Mouse (Mus musculus) NIH3T3 (cell line): ENCODE measurements around the gene Gm16223.

Experiments used
- DNase-seq: peaks from one replicate; pipeline ENCODE4 v3.0.0-alpha.2; 2012; ENCODE audit warnings: low read depth

The Gm16223 gene

DNA sequence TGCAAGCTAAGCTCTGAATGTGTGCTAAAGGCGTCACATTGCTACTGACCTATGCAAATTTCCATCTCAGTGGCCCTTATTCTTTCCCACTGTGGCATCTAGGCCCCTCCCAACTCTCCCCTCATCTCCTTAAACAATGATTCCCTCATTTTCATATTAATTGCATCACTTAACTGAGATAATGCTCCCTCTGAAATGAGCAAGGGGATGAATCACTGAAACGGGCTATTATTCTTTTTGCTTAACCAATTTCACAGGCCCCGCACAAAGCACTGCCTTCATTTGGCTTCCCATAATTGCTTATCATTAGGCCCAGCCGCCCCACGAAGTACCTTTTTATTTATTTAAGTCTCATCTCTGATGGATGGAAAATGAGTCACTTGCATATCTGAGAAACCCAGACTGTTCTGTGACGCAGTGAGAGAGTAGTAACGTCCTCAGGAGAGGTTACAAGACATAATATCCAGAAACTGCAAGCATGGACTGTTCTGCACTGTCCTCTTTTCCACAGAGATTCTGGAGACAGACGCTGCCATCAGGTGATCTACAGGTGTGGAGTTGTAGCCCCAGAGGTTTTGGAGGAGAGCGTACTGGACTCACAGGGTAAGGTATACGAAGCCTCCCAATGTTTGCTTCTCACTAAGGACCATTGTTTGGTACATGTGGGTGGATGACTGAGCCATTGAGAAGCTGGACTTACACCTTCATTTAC lies at the start of gene Gm16223:
Gene Gm16223, plus strand, starts transcription at position 485 of the 712 bp plus-strand sequence.
- DNase-seq: no peak

DNA sequence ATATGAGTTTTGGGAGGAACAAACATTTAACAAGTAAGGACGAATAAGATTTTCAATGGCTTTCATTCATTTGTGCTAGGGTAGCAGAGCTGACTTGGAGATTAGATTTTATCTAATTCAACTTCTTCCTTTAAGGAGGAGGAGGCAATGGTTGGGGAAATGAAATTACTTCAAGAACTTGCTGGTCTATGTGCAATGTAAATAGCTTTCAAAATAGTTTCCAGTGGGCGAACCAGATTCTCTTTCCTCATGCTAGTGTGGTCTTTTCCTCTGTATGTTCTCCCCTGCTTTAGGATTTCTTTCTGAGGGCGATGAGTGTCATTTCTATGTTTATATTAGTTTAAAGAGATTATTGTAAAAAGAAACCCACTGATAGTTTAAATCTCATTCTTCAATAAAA lies 45.7 kb upstream of the Gm16223 start:
- no peak for DNase-seq

DNA sequence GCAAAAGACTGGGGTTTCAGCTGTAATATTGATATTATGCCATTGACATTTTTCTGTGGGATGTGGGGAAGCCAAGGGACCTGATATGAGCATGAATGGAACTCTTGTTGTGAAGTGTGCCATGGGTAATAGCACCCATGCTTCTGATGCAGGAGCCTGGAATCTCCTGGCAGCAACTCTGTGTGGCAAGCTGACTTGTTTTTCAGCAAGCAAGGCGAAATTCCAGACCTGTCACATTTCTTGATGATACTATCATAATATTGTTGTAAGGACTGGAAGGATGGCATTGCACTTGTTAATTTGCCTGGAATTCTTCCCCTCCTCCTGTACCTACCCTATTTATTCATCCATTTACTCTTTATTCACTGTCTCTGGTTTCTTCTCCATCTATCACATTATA lies 44.2 kb upstream of the Gm16223 start:
- DNase-seq: no peak

DNA sequence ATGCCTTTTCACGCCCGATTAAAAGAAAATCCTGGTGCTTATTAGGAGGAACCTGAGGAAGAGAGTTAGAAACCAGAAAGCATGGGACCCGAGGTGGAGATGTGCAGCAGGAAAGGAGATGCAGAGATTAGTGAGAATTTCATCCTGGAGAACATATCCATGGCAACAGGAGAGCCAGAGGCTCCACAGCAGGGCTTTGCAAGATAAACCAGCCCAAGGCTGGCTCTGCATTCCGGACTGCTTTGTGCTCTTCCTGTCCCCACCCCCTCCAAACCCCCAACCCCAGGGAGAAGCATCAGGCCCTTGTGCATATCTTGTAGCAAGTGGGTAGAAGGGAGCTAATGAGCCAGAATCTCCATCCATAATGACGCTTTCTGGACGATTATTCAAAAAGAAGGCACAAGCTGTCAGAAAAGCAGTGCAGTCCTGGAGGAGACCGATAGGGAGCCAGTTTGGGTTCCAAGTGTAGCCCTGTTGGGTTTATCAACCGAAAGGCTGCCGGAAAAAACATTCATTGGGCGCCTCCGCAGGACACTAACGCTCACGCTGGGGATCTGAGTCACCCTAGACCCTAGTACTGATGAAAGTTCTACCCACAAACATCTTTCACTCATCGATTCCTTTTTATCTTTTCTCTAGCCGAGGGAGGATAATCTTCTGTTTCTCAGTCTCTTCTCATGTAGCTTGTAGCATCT lies 31.2 kb upstream of the Gm16223 start:
- DNase-seq: no peak

DNA sequence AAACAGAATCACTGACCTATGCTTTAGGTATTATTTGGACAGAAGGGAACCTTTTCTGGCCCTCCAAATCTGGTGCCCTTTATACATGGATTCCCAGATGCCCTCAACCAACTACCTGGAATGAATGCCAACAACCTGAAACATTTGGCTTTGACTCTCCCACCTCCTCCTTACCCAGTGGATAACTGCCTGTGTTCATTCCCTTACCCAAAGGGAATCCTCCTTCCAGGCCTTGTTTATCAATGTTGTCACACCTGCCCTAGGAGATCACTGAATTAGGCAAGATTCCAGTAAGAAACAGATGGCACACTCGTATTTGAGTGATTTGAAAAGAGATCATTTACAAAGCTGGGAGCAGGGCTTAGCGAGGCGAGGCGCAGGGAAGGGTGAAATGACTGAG lies 13.1 kb upstream of the Gm16223 start:
- DNase-seq: no peak

DNA sequence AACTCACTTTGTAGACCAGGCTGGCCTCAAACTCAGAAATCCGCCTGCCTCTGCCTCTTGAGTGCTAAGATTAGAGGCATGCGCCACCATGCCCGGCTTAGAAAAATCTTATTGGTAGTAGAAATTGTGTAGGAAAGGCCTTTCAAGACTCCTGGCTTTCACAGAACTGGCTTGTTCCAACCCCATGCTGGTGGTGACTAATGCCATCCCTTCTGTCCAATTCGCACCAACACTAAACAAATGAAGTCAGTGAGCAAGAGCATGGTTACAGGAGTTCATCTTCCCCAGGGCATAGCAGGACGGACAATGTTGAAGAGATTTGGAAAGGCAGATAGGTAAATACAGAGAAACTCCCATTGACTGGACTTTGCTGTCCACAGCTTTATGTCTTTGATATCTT lies 12.6 kb upstream of the Gm16223 start:
- DNase-seq: no peak

DNA sequence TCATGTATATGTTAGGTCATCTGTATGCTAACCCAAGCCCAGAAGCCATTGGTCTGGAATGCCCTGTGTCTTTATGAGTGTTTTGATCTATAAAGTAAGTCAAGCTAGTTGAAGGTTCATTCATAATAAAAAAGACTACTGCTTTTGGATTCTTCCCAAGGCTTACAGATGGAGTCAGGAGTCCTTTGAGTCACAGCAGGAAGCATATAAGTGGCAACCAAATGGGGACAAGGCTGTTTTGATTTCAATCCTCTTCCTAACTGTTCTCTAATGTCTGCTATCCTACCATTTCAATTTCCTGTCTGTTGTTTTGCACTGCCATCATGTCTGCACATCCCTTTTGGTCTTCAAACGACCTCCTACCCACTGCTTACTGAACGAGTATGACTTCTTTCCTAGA lies 2.7 kb upstream of the Gm16223 start:
- DNase-seq: no peak

DNA sequence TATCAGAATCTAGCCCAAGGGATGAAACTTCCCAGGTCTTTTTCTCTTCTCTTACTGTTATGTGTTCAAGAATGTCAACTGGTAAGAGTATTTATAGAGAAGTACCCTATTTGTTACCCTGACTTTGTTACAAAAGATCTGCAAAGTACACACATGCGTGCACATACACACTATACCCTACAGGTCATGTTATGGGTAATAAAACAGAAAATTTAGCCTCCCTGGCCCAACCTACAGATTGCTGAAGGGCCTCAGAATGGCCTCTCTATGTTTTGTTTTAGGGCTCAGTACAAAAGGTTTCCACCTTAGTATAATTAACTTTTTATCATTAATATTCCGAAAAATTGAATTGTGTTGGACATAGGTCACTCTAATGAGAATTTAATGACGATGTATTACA lies 685 bp upstream of the Gm16223 start:
- DNase-seq: no peak

DNA sequence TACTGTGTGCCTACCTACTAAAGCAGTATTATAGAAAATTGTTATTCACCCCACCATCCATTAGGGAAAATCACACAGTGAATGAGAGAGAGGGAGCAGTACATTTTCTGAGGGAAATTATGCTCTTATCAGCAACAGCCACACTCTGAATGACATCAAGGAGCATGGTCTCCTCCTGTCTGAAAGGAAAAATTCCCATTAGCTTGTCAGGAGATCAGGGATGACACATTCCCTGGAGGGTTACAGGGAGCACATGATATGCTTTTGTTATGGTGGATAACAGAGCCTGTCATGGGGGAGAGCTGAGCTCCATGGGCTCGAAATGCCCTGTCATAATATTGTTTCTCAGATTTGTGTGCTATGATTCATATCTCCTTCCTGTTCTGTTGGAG lies 424 bp downstream of the Gm16223 start:
- no peak for DNase-seq

DNA sequence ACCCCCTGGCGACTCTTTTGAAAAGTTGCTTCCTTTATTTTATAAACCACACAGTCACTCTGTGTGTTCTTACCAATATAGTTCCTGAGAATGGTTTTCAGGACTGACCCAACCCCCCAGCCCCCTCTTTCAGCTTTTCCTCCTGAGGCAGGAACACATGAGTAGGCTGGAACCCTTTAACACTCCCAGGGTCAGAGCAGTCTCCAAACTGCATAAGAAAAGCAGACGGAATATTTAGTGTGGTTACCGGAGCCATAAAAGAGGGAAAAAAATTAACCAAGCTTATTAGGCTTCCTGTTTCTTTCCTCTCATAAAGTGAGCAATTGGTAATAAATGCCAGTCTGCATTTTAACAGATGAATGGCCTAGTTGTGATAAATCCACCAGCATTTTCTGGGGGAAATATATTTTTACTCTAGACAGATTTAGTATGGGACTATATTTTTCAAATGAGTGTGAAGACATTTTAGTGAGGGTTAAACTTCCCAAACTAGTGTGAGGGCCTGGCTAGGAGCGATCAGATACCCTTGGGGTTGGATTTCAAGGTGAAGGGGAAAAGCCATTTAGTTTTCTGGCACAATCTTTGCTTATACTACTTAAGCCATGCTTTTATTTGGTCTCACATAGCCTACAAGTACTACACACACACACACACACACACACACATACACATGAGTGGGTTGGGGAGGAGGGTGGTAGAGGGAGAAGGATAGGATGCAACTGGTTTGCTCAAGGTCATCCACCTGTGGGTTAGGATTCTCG lies 49.0 kb downstream of the Gm16223 start:
- DNase-seq: no peak

DNA sequence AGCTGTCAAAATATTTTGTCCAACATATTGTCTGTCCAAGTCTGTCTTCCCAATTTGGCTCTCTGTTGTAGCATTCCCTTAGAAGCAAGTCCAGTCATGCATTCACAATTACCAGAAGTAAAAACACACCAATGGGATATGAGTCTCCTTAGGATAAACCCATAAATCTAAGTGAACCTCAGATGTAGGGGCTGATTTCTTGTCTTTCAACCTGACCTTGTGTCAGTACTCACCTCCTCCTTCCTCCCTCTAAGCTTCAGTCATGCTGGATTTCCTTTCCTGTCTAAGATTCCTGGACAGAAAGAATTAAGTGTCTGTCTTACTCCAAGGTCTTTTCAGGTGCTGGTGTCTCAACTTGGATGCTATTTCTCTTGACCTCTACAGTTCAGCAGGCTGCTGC lies 57.8 kb downstream of the Gm16223 start:
- DNase-seq: no peak

DNA sequence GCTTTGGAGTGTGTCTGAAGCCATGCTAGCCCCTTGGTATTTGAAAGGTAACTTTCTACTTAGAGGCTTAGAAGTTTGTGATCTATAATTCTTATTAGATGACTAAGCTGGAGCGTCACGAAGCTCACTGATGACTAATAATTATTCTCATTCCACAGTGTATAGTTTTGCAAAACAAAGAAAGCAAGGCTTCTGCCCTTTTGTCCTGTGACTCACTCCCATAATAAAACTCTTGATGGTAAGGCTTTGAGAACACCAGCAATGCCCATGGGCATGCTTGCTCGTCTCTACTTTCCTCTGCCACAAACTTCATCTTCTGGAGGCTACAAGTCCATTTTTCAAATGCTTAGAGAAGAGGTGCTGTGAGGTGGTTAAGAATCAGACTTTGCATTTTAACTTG lies 87.9 kb downstream of the Gm16223 start:
- peak; percentile 67 for DNase-seq

DNA sequence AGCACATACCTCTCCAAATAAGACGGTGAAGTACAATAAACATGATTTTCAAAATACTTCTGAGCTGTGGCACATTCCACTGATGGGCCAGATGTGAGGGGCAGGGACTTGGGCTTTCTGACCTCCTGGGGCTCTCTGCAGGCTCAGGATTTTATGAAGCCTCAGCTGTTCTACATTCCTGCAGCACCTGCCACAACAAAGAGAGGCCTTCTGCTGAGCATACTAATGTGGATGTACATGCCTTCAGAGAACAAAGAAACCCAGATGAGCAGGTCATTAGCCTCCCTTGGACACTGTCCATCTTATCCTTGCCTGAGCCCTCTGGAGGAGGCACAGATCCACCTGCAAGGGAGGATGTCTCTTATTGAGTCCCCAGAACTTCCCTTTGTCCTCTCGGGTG lies 97.0 kb downstream of the Gm16223 start:
- DNase-seq: no peak

DNA sequence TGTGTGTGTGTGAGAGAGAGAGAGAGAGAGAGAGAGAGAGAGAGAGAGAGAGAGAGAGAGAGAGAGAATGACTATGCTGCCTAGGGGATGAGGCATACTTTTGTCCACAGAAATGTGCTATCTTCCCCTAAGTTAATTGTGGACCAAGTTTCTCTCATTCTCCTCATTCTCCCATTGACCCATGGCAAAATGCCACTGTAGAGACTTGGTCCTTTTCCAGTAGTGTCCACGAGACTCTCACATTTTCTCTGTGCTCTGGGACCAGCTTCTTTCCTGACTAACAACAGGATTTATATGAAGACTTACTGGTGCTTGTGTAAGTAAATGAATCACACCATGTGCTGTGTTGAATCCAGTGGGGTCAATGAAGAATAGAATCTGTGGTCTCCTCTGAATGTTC lies 98.6 kb downstream of the Gm16223 start:
- DNase-seq: peak; percentile 63

DNA sequence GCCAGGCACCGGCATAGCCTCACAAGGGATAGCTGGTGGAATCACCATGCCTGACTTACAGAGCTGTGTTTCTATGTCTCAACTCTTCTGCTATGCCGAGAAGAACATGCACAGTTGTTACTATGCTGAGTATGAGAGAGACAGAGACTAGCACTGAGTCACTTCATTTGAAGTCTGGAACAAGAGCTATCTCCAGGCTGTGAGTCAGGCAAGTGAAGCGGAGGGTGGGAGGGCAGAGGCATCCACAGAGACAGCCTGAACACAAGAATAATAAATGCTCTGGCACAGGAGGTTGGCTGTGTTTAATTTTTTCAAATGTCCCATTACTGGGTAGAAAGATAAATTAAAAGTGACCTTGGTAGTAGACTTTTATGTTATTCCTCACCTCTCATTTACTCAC lies 100.3 kb downstream of the Gm16223 start:
- peak; percentile 52 for DNase-seq

DNA sequence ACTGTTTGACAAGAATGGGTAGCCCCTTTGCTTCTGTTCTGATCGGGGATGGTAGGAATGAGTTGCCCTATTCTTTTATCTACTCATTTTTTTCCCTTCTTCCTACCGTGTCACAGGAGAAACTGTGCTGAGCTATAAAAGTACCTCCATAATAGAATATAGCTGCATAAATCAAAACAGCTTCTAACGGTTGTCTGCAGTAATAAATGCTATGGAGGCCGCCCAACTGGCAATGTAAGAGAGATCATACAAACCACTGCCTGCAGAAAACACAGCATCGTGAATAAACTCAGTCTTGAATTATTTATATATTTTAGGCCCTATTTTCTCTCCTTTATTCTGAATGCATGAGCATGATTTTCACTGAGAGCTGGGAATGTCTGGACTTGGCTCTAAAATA lies 101.0 kb downstream of the Gm16223 start:
- DNase-seq: no peak

DNA sequence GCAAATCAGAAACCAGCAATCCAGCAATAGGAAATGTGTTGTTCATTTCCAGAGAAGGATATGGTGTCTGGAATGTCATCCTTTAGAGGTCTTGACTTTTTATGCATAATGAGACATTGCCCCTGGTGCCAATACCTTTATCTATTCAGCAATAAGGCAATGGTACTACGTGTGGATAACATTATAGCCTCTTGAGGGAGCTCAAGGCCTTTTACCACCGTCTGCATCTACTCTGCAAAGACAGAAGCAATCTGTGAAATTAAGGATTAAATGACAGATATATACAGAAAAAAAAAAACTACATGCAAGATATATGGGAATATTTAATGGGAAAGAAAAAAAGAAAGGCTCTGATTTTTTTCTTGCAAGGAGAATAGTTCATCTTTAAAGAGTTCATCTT lies 106.3 kb downstream of the Gm16223 start:
- DNase-seq: no peak

DNA sequence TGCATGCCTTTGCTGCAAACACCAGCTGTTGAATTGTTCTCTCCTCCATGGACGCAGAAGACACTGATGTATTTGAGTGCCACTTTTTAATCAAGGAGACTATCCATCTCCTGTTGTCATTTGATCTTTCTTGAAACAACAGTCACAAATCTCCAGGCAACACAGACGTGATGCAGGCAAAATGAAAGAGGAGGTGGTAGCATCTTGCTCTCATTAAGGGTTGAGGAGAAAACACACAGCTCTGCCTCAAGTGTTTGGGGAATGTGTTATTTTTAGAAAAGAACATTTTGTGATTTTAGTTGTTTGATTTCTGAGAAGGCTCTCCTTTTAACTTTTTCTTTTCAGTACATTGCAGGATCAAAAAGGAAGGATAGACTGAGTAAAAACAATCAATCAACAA lies 107.7 kb downstream of the Gm16223 start:
- no peak for DNase-seq

DNA sequence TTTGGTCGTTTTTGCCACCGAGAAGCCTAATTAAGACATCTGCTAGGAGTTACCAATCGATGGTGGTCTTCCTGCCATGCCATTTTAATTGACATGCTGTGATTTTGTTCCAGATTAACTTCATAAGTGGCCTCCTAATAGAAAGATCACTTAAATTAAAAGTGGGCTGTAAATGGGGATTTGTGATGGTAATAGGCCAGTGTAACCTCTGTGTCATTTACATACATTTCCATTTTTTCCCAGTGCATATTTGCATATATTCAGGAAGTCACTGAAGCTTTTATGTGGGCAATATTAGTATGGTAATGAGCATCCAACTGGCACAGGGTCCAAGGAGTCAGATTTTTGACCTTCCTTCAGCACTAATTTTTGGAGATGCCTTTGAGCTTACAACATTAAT lies 130.7 kb downstream of the Gm16223 start:
- no peak for DNase-seq

DNA sequence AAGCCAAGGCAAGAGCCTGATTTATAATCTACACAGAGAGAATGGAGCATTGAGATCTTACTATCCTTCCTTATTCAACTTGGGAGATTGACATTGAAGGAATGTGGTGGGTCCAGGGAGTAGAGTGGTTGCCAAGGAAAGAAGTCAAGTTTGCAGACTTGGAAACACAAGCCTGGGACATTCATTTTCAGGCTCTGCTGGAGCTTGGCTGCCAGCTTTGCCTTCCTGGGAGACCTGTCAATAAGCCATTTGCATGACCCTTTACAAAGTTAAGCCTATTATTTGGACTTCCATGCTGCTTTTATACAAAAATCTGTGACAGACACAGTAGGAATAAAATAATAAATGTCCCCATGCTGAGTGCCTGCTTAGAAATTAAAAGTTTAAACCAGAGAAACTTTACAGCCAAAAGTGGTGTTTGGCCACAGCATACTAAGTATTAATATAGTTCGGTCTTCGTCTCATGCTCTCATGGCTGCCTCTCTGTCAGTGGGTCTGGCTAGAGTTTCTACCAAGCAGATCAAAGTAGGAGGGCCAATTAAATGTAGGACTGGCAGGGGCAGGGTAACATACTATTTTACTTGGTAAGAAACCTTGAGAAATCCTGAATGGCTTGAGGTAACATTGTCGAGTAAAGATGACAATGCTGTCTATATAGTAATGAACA lies 139.8 kb downstream of the Gm16223 start:
- DNase-seq: no peak

DNA sequence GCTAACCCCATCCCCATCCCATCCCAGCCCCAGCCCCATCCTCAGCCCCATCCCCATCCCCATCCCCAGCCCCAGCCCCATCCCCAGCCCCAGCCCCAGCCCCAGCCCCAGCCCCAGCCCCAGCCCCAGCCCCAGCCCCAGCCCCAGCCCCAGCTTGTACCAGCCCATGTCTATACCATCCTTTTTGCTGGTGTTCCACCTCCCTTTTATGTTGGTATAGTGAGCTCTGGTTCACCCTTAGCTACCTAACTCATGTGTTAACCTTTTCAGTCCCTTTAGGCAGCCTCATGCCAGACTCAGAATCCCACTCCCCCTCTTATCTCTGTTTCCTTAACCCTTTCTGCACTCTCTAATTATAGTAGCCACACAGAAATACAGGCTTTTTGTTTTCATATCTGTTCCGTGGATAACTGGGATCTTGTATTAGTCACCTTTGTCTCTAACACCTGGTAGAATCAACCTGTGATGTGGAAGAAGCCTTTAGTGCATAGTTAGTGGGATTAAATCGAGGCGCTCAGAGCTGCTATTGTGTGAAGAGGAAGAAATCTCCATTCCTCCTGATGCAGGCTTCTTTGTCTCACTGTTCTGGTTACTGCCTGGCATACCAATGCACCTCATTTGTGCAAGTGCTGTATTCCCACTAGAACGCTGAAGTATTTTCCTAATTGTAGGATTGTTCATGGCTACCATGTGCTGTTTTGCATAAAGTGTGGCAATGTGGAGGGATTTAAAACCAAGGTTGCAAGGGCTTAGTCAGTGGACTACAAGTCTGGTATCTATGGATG lies 144.0 kb downstream of the Gm16223 start:
- no peak for DNase-seq

DNA sequence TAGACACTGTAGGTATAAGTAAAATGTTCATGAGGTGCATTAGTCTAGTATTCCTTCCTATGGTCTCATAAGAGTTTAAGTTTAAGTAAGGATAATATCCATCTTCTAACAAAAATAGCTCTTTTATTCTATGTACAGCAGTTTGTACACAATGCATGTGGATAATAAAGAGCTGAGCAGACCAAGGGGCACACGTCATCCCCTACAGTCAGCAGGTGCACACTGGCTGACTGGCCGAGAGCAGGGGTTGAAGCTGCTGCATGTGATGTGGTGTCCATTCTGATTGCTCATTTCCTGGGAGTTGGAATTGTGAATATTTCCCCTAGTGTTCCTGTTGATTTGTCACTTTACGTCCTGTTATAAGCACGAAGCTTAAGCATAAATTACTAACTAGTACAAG lies 144.6 kb downstream of the Gm16223 start:
- no peak for DNase-seq
